ENCODE assay signal across 13 mouse cellular contexts in the genomic region with DNA sequence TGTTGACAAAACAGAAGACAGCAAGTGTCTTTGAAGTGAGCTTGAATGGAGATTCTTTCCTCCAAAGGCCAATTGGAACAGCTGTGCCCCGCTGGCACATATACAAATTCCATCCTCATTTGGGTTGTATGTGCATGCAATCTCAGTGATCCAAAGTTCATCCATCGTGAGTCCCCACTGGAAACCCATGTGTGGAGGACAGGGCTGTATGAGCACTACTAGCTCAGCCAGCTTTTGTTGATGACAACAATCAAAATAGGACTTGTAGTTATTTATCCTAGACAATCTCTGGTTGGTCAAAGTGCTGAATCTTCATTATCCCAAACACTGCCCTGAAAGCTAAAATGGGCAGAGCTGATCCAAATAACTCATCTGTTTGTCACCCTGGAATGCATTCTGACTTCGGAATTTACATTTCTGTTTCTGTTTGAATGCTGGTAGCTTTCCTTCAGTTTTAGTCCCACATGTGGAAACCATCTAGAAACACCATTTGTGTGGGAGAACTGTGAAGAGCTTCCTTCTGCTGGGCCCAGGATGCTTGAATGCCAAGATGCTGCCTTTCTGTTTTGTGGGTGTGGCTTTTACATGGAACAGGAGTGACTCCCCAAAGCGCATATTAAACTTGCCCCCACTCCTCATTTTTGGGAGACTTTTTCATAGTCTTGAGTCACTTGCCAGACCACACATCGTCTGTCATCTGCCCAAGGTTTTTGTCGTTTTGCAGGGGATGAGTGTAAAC.
DNase-seq lines count a peak whose midpoint lies in the region; ATAC-seq and TF ChIP-seq lines count a peak whose summit lies in the region.
"Had no signal": no experiment of that assay in that cellular context is flagged by ENCODE, and none has a peak within 500 bp of the region (broad histone marks: within the 10 kb centered on the region; RNA-seq: fewer than 3 reads in every experiment).

No protein-coding gene starts in this region.

- no peak overlapping the region for H3K27ac ChIP-seq in forebrain, embryonic 14.5 days (ENCODE audit: low read depth, low read length)
- H3K27ac ChIP-seq in forebrain, embryonic 13.5 days: no peak overlapping the region
- H3K27ac ChIP-seq in lung, embryonic 15.5 days: peak overlapping the region; percentile 25
- H3K27ac ChIP-seq: forebrain, embryonic 12.5 days; heart, adult 2 months; hindbrain, embryonic 12.5 days; limb, embryonic 12.5 days had no signal

- H3K4me1 ChIP-seq in forebrain, embryonic 14.5 days (ENCODE audit: control insufficient read depth, insufficient read depth, low read length): no peaks in the 10 kb centered on the region
- peaks cover 8% of the 10 kb centered on the region for H3K4me1 ChIP-seq in forebrain, embryonic 13.5 days
- no peaks in the 10 kb centered on the region; the same call in 1 of the 2 replicates for H3K4me1 ChIP-seq in lung, embryonic 15.5 days
- H3K4me1 ChIP-seq in lung, adult 2 months (ENCODE audit: control insufficient read depth, insufficient read depth, low read length): no peaks in the 10 kb centered on the region
- H3K4me1 ChIP-seq: forebrain, embryonic 12.5 days had no signal

- H3K9ac ChIP-seq in forebrain, embryonic 14.5 days (ENCODE audit: low read length): no peak overlapping the region
- H3K9ac ChIP-seq in forebrain, embryonic 13.5 days: no peak overlapping the region
- no peak overlapping the region for H3K9ac ChIP-seq in lung, embryonic 15.5 days
- H3K9ac ChIP-seq: forebrain, embryonic 12.5 days; hindbrain, embryonic 12.5 days; limb, embryonic 12.5 days had no signal

- DNase-seq in forebrain, embryonic 14.5 days (ENCODE audit: low spot score): peak; percentile 29
- DNase-seq in lung, adult 2 months: no peak
- peak; percentile 21 to 62 for DNase-seq in frontal cortex, postnatal 36 days (ENCODE audit: low spot score in 2 of 2)
- DNase-seq in mesoderm, embryonic 11.5 days (ENCODE audit: low read depth, low spot score): peak; percentile 29
- DNase-seq in adrenal gland, adult 18-20 months (ENCODE audit: low spot score in 2 of 2): no peak
- DNase-seq: heart, adult 2 months had no signal

- H3K4me2 ChIP-seq in forebrain, embryonic 14.5 days (ENCODE audit: low read length): no peak overlapping the region
- H3K4me2 ChIP-seq in forebrain, embryonic 13.5 days: no peak overlapping the region
- no peak overlapping the region for H3K4me2 ChIP-seq in lung, embryonic 15.5 days
- H3K4me2 ChIP-seq: forebrain, embryonic 12.5 days; hindbrain, embryonic 12.5 days; limb, embryonic 12.5 days had no signal

- TF ChIP-seq CTCF in lung, adult 2 months (IDR thresholded peaks at IDR 0.05; ENCODE audit: insufficient read depth, low read length): no peak

- no peak overlapping the region for H3K4me3 ChIP-seq in forebrain, embryonic 14.5 days (ENCODE audit: low read depth, low read length)
- no peak overlapping the region for H3K4me3 ChIP-seq in forebrain, embryonic 13.5 days
- no peak overlapping the region for H3K4me3 ChIP-seq in lung, embryonic 15.5 days
- no peak overlapping the region for H3K4me3 ChIP-seq in lung, adult 2 months (replicated peaks; ENCODE audit: extremely low read depth, low read depth, low read length)
- H3K4me3 ChIP-seq: forebrain, embryonic 12.5 days; heart, adult 2 months; hindbrain, embryonic 12.5 days; limb, embryonic 12.5 days; myocyte had no signal

- no peaks in the 10 kb centered on the region for H3K36me3 ChIP-seq in forebrain, embryonic 14.5 days (ENCODE audit: control insufficient read depth, insufficient read depth, low read length)
- H3K36me3 ChIP-seq in forebrain, embryonic 13.5 days (ENCODE audit: poor library complexity, severe bottlenecking): no peaks in the 10 kb centered on the region
- H3K36me3 ChIP-seq in lung, embryonic 15.5 days: no peaks in the 10 kb centered on the region
- H3K36me3 ChIP-seq: forebrain, embryonic 12.5 days; hindbrain, embryonic 12.5 days; limb, embryonic 12.5 days had no signal

- TF ChIP-seq POLR2A in lung, adult 2 months (IDR thresholded peaks at IDR 0.05; ENCODE audit: borderline replicate concordance, extremely low read depth, low read depth, low read length): no peak

- ATAC-seq in forebrain, embryonic 14.5 days: no peak
- no peak; the same call in 1 of the 2 replicates for ATAC-seq in forebrain, embryonic 13.5 days
- peak; percentile 88 for ATAC-seq in lung, embryonic 15.5 days (ENCODE audit: borderline replicate concordance, extremely low read depth, low FRiP score, low TSS enrichment)
- no peak for ATAC-seq in activated CD4-positive, CD25-positive, alpha-beta regulatory T cell, adult 4 months

- H3K27me3 ChIP-seq in forebrain, embryonic 14.5 days (replicated peaks; ENCODE audit: control insufficient read depth, insufficient read depth, low read length): no peaks in the 10 kb centered on the region
- peaks cover 56% of the 10 kb centered on the region for H3K27me3 ChIP-seq in forebrain, embryonic 13.5 days
- H3K27me3 ChIP-seq in lung, embryonic 15.5 days: no peaks in the 10 kb centered on the region
- H3K27me3 ChIP-seq: hindbrain, embryonic 12.5 days had no signal

- WGBS in forebrain, embryonic 14.5 days: 76% methylated on average over 6 of the region's 6 CpGs
- WGBS in forebrain, embryonic 13.5 days: 77% methylated on average over 6 of the region's 6 CpGs
- WGBS in lung, embryonic 15.5 days: 44% methylated on average over 6 of the region's 6 CpGs
- WGBS in lung, adult 2 months: 66% methylated on average over 6 of the region's 6 CpGs

- no peaks in the 10 kb centered on the region for H3K9me3 ChIP-seq in forebrain, embryonic 14.5 days (replicated peaks; ENCODE audit: control insufficient read depth, low read length)
- no peaks in the 10 kb centered on the region for H3K9me3 ChIP-seq in forebrain, embryonic 13.5 days (replicated peaks)
- H3K9me3 ChIP-seq in lung, embryonic 15.5 days: no peaks in the 10 kb centered on the region
- H3K9me3 ChIP-seq: forebrain, embryonic 12.5 days; hindbrain, embryonic 12.5 days had no signal

Comparison
In these comparisons a context has a peak if more than half of its experiments do, and no peak if none do; other contexts are left out.
1. DNase-seq: peak in forebrain, embryonic 14.5 days (single experiment), frontal cortex, postnatal 36 days (2 of 2) and mesoderm, embryonic 11.5 days (single experiment); none in lung, adult 2 months (single experiment) and adrenal gland, adult 18-20 months (0 of 2).